Mouse (Mus musculus) ES-E14 (cell line): ENCODE measurements around the gene Mrps21. TPM values are rescaled to one million over a fixed set of nuclear protein-coding genes. Genes with fewer than 3 reads are reported as not detected.

Source experiments
- DNase-seq: peaks from one replicate; pipeline ENCODE4 v3.0.0-alpha.2; 2013; ENCODE audit warnings: low read depth, low spot score
- H3K27ac ChIP-seq: 2 replicates; pipeline ENCODE4 v1.5.1; 2012; ENCODE audit warnings: low read depth, mild to moderate bottlenecking, low read length, moderate library complexity, mixed read lengths; ENCODE audit not compliant: poor library complexity, insufficient read depth, severe bottlenecking
- H3K36me3 ChIP-seq: 2 replicates; pipeline ENCODE4 v1.6.1; 2012; ENCODE audit warnings: mild to moderate bottlenecking, low read length, moderate library complexity, mixed read lengths; ENCODE audit not compliant: control insufficient read depth, poor library complexity, insufficient read depth, severe bottlenecking
- H3K4me1 ChIP-seq, 2 experiments: fragments of 150-350 bp in 1 of 2; sonication (generic) in 1 of 2; 2 replicates each; pipeline ENCODE4 v1.6.1; 2012; ENCODE audit warnings: low read length in 2 of 2, mild to moderate bottlenecking in 1 of 2, mixed read lengths in 1 of 2; ENCODE audit not compliant: control insufficient read depth in 2 of 2, insufficient read depth in 2 of 2, poor library complexity in 1 of 2
- H3K4me3 ChIP-seq, 2 experiments: fragments of 150-350 bp in 1 of 2; sonication (generic) in 1 of 2; 2 replicates each; pipeline ENCODE4 v1.5.1; 2012; ENCODE audit warnings: low read length in 2 of 2, low read depth in 1 of 2, mild to moderate bottlenecking in 1 of 2, mixed read lengths in 1 of 2; ENCODE audit not compliant: insufficient read depth in 1 of 2, poor library complexity in 1 of 2, severe bottlenecking in 1 of 2
- H3K9ac ChIP-seq: 2 replicates; pipeline ENCODE4 v1.6.1; 2012; ENCODE audit warnings: low read depth, mild to moderate bottlenecking, low read length, mixed read lengths; ENCODE audit not compliant: poor library complexity, insufficient read depth, severe bottlenecking
- H3K9me3 ChIP-seq: fragments of 150-350 bp; sonication (generic); 2 replicates; pipeline ENCODE4 v1.6.1; 2012; ENCODE audit warnings: low read depth, mild to moderate bottlenecking, low read length; ENCODE audit not compliant: control insufficient read depth, insufficient read depth
- CHD2 ChIP-seq: IDR thresholded peaks from 2 replicates; pipeline ENCODE4 v1.6.1; 2014; ENCODE audit warnings: mild to moderate bottlenecking, low read depth, low read length, inconsistent platforms
- HCFC1 ChIP-seq: IDR thresholded peaks from 2 replicates; pipeline ENCODE4 v1.6.1; 2012; ENCODE audit warnings: low read length, inconsistent platforms, borderline replicate concordance; ENCODE audit not compliant: insufficient read depth
- MAFK ChIP-seq: IDR thresholded peaks from 2 replicates; pipeline ENCODE4 v1.6.1; 2014; ENCODE audit warnings: mild to moderate bottlenecking, low read depth, low read length, inconsistent platforms; ENCODE audit not compliant: insufficient read depth
- ZC3H11A ChIP-seq: IDR thresholded peaks from 2 replicates; pipeline ENCODE4 v1.6.1; 2012; ENCODE audit warnings: low read depth, mild to moderate bottlenecking, inconsistent platforms, low read length, borderline replicate concordance
- ZNF384 ChIP-seq: IDR thresholded peaks from 2 replicates; pipeline ENCODE4 v1.6.1; 2012; ENCODE audit warnings: low read depth, low read length, inconsistent platforms
- in situ Hi-C, 2 experiments: fragments of 600-800 bp; cut with MboI; formaldehyde crosslinking; loops; one replicate each; pipeline ENCODE4 v1.15.1; 2025; ENCODE audit warnings: low sequenced_read_pairs in 2 of 2, inconsistent platforms in 1 of 2; ENCODE audit not compliant: unreplicated experiment in 2 of 2
- total RNA-seq: library from RNA; depleted of rRNA; stranded (reverse); fragments of 300-350 nt; gene quantifications from 2 replicates; pipeline ENCODE4 v1.2.3, GENCODE M21; 2012

Gene Mrps21
- total RNA-seq, 1 experiment, result 224 TPM

DNA sequence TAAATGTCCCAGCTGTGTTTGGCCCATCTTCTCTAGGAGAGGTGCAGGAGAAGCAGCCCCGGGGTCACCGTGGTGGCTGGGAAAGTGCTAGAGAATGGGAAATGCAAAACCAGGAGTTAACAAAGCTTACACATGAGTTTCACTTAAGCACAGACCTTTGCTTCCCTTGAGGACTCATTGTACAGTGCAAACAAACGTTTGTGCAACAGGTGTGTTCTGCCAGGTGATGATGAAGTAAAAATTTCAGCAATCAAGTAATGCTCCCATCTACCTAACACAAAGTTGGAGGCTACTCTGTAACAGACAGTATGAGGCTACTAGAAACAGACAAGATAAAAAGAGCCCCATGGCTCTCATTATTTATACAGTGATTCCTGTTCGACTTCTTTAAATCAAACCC lies 7.7 kb upstream of the Mrps21 start:
- DNase-seq, result no peak
- no peak for TF ChIP-seq MAFK
- TF ChIP-seq CHD2, result no peak
- TF ChIP-seq HCFC1, result no peak
- TF ChIP-seq ZNF384, result no peak
- no peak for TF ChIP-seq ZC3H11A
- Histone ChIP-seq H3K4me3 (no peak overlapping the region), H3K36me3 (peaks cover 2% of the 10 kb centered on the region; the same call in 1 of the 2 replicates), H3K9me3 (no peaks in the 10 kb centered on the region), H3K9ac (no peak overlapping the region), H3K27ac (no peak overlapping the region), H3K4me1 (peaks cover 0 to 6% of the 10 kb centered on the region in 2 experiments; a peak in 1 of 4 replicates)
- in situ Hi-C loops, result loop anchor here in 1 of 2 experiments (10.0 kb wide), 1 partner anchor 176 kb away; the partner anchor contains the start of gene Vps45

GRCm38 (mm10) chr3:95872048-95872447 lies 729 bp upstream of the Mrps21 start:
- in situ Hi-C loops, result loop anchor here in 1 of 2 experiments (10.0 kb wide), 1 partner anchor 183 kb away; the partner anchor contains the start of gene Vps45
- no peak for DNase-seq
- H3K36me3 ChIP-seq, result peaks cover 10% of the 10 kb centered on the region; the same call in 1 of the 2 replicates
- H3K9me3 ChIP-seq, result no peaks in the 10 kb centered on the region
- TF ChIP-seq CHD2 (no peak), HCFC1 (no peak), MAFK (no peak), ZNF384 (no peak), ZC3H11A (no peak)
- H3K9ac ChIP-seq, result peak overlapping the region; percentile 65
- peak overlapping the region; percentile 44 to 82 for H3K4me3 ChIP-seq
- no peak overlapping the region for H3K27ac ChIP-seq
- H3K4me1 ChIP-seq, result peaks cover 2% of the 10 kb centered on the region in 2 experiments; a peak in 1 of 4 replicates

DNA sequence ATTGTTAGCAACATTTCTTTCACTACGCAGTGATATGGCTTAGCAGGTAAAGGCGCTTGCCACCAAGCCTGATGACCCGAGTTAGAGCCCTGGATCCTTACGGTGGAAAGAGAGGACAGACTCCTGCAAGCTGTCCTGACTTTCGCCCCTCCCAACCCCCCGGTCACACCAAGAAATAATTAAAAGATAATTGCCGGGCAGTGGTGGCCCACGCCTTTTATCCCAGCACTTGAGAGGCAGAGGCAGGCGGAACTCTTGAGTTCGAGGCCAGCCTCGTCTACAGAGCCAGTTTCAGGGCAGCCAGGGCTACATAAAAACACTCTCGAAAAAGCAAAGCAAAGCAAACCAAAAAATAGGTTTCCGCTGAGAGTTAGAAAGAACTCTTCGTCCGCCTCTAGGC lies 343 bp downstream of the Mrps21 start:
- Histone ChIP-seq H3K4me1 (peaks cover 2% of the 10 kb centered on the region in 2 experiments; a peak in 1 of 4 replicates), H3K4me3 (peak overlapping the region; percentile 79 to 82), H3K36me3 (peaks cover 10% of the 10 kb centered on the region; the same call in 1 of the 2 replicates), H3K9ac (peak overlapping the region; percentile 84), H3K27ac (peak overlapping the region; percentile 29; the same call in 1 of the 2 replicates), H3K9me3 (no peaks in the 10 kb centered on the region)
- no peak for TF ChIP-seq CHD2
- TF ChIP-seq ZNF384, result no peak
- TF ChIP-seq ZC3H11A, result no peak
- no peak for TF ChIP-seq HCFC1
- TF ChIP-seq MAFK, result no peak
- no peak for DNase-seq
- in situ Hi-C loops, result loop anchor here in 1 of 2 experiments (10.0 kb wide), 1 partner anchor 184 kb away; the partner anchor contains the start of gene Vps45

- Histone ChIP-seq H3K4me1 (peaks cover 3 to 15% of the 10 kb centered on the region in 2 experiments; a peak in 2 of 4 replicates), H3K4me3 (no peak overlapping the region), H3K36me3 (peaks cover 10% of the 10 kb centered on the region; the same call in 1 of the 2 replicates), H3K27ac (no peak overlapping the region), H3K9ac (no peak overlapping the region), H3K9me3 (no peaks in the 10 kb centered on the region)
- no peak for TF ChIP-seq ZC3H11A
- no peak for TF ChIP-seq HCFC1
- no peak for TF ChIP-seq MAFK
- TF ChIP-seq CHD2, result no peak
- TF ChIP-seq ZNF384, result no peak
- in situ Hi-C loops, result no loop called here
- no peak for DNase-seq
Measured at GRCm38 (mm10) chr3:95867408-95867807, 3.9 kb downstream of the Mrps21 start.
